Mouse (Mus musculus): ENCODE data around the gene Siae.

- TF ChIP-seq CTCF (conservative IDR thresholded peaks at IDR 0.05; ENCODE audit: low read length) = no peak
- TF ChIP-seq NANOG (IDR thresholded peaks at IDR 0.05; ENCODE audit: borderline replicate concordance, low read length) = no peak
These were observed 113.6 kb downstream of the Siae start, which contains the start of gene Panx3 for GRCm38 (mm10) chr9:37669115-37669514.

Measured in E14TG2a.4 (cell line).